ENCODE assay signal across 8 mouse cellular contexts in the genomic region with DNA sequence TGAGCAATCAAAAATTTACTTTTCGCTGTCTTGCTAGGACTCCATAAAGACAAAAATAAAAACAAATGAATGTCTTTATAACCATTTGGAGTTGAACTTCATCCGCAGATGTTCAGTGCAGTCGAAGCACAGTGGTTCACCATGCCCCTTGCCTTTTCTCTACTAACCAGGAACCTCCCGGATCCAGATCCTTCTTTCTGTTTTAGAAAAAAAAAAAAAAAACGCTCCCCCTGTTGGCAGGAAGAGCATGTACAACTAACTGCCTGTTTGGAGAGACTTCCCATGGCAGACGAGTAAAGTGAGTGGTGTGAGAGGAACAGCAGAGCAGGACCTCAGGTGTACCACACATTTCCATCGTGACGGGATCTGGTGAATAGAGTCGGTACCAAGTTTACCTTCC. TPM values are rescaled to one million over a fixed set of nuclear protein-coding genes. Genes with fewer than 3 reads are reported as not detected.
DNase-seq lines count a peak whose midpoint lies in the region; ATAC-seq lines count a peak whose summit lies in the region.

No protein-coding gene starts in this region.

- no peak for DNase-seq in frontal cortex, postnatal 25 days (ENCODE audit: low spot score in 2 of 2)
- DNase-seq in embryonic facial prominence, embryonic 11.5 days (ENCODE audit: low spot score) = peak; percentile 64
- peak; percentile 76 for DNase-seq in induced T-regulatory cell, adult 2 months (ENCODE audit: low read depth)
- peak; percentile 62 for DNase-seq in midbrain, embryonic 14.5 days
- DNase-seq in gastrocnemius, postnatal 14 days = no peak
- no peak for DNase-seq in ovary, postnatal 36 days (ENCODE audit: low spot score)

- H3K36me3 ChIP-seq in embryonic facial prominence, embryonic 11.5 days (replicated peaks; ENCODE audit: control insufficient read depth, insufficient read depth, low read depth, low read length) = no peaks in the 10 kb centered on the region
- no peaks in the 10 kb centered on the region for H3K36me3 ChIP-seq in midbrain, embryonic 14.5 days (ENCODE audit: control insufficient read depth, insufficient read depth, low read length)

- peak; percentile 66 for ATAC-seq in frontal cortex, adult (ENCODE audit: low TSS enrichment)
- peak; percentile 37 for ATAC-seq in CD4-positive, CD25-positive, alpha-beta regulatory T cell, adult 4 months
- no peak for ATAC-seq in embryonic facial prominence, embryonic 11.5 days (replicated peaks; ENCODE audit: insufficient number of reproducible peaks, low FRiP score, low TSS enrichment, low read depth)
- ATAC-seq in midbrain, embryonic 14.5 days (ENCODE audit: low FRiP score, low TSS enrichment) = no peak

- H3K9ac ChIP-seq in embryonic facial prominence, embryonic 11.5 days (replicated peaks; ENCODE audit: low read length) = no peak overlapping the region
- no peak overlapping the region for H3K9ac ChIP-seq in midbrain, embryonic 14.5 days (replicated peaks; ENCODE audit: low read length)

- no peaks in the 10 kb centered on the region for H3K27me3 ChIP-seq in embryonic facial prominence, embryonic 11.5 days (ENCODE audit: control insufficient read depth, insufficient read depth, low read length)
- H3K27me3 ChIP-seq in midbrain, embryonic 14.5 days (ENCODE audit: control insufficient read depth, insufficient read depth, low read length) = no peaks in the 10 kb centered on the region

- no peaks in the 10 kb centered on the region for H3K4me1 ChIP-seq in embryonic facial prominence, embryonic 11.5 days (ENCODE audit: control insufficient read depth, insufficient read depth, low read length)
- peaks cover 19% of the 10 kb centered on the region for H3K4me1 ChIP-seq in midbrain, embryonic 14.5 days (ENCODE audit: control insufficient read depth, insufficient read depth, low read length)

- intact Hi-C loops in gastrocnemius, postnatal 14 days (cut with DNase I; ENCODE audit: low total_unique reads) = no loop called here

- H3K4me3 ChIP-seq in embryonic facial prominence, embryonic 11.5 days (ENCODE audit: low read depth, low read length) = no peak overlapping the region
- peak overlapping the region; percentile 77 for H3K4me3 ChIP-seq in midbrain, embryonic 14.5 days (replicated peaks; ENCODE audit: low read depth, low read length)

- no peak overlapping the region for H3K27ac ChIP-seq in embryonic facial prominence, embryonic 11.5 days (replicated peaks; ENCODE audit: low read depth, low read length)
- no peak overlapping the region for H3K27ac ChIP-seq in midbrain, embryonic 14.5 days (replicated peaks; ENCODE audit: low read depth, low read length)

- no peak overlapping the region; the same call in 1 of the 2 replicates for H3K4me2 ChIP-seq in embryonic facial prominence, embryonic 11.5 days (ENCODE audit: low read depth, low read length)
- H3K4me2 ChIP-seq in midbrain, embryonic 14.5 days (ENCODE audit: low read length) = peak overlapping the region; percentile 71

- WGBS in embryonic facial prominence, embryonic 11.5 days = 31% methylated on average over 9 of the region's 9 CpGs
- WGBS in midbrain, embryonic 14.5 days = 35% methylated on average over 9 of the region's 9 CpGs

- H3K9me3 ChIP-seq in embryonic facial prominence, embryonic 11.5 days (replicated peaks; ENCODE audit: control insufficient read depth, low read length) = no peaks in the 10 kb centered on the region
- H3K9me3 ChIP-seq in midbrain, embryonic 14.5 days (ENCODE audit: control insufficient read depth, low read length) = no peaks in the 10 kb centered on the region

RNA-seq across cellular contexts. Expression of a gene that starts 1.7 kb away (rescaled TPM):
- polyA plus RNA-seq in CD4-positive, CD25-positive, alpha-beta regulatory T cell, adult 4 months (2017; shearing (Covaris generic)) = 10 to 100 TPM in 1 of 2 experiments, 1 to 10 TPM in 1; 6.5 to 11.0 TPM
- polyA plus RNA-seq in embryonic facial prominence, embryonic 11.5 days (2014; fragmentation: Nextera tagmentation; extraction: Ambion mirVana) = 17.7 and 20.5 TPM in 2 replicates
- 19.6 and 24.5 TPM in 2 replicates for polyA plus RNA-seq in midbrain, embryonic 14.5 days (2014; fragmentation: Nextera tagmentation; extraction: Ambion mirVana)
- 1 to 10 TPM; 4.3 to 5.0 TPM for total RNA-seq in gastrocnemius, postnatal 14 days (2021)

Comparison
In these comparisons a context has a peak if more than half of its experiments do, and no peak if none do; other contexts are left out.
1. ATAC-seq: peak in frontal cortex, adult (single experiment) and CD4-positive, CD25-positive, alpha-beta regulatory T cell, adult 4 months (single experiment); none in embryonic facial prominence, embryonic 11.5 days (single experiment) and midbrain, embryonic 14.5 days (single experiment).
2. DNase-seq: peak in embryonic facial prominence, embryonic 11.5 days (single experiment), induced T-regulatory cell, adult 2 months (single experiment) and midbrain, embryonic 14.5 days (single experiment); none in frontal cortex, postnatal 25 days (0 of 2), gastrocnemius, postnatal 14 days (single experiment) and ovary, postnatal 36 days (single experiment).